Mouse (Mus musculus): Measurements from ENCODE around the gene Kif26b. TPM values are rescaled to one million over a fixed set of nuclear protein-coding genes. Genes with fewer than 3 reads are reported as not detected.

Gene Kif26b
- polyA plus RNA-seq, 1 experiment from 2014 or later, result 8.7 TPM

DNA sequence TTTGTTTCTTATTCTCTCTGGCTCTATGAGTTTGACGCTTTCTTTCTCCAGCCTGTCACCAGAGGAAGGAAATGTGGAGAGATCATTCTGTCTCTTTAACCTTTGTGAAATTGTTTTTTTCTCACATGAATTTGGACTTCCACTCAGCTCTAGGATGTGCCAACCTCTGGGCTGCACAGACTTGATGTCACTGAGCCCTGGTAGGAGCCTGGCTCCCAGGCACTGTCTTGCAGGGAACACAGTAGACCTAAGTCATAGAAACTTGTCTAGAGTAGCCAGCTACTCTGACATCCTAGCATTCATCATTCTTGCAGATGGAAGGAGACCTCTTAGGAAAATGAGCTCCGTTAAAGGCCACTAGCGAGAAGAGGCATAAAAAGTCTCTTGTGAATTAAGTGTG is 298.3 kb downstream of the Kif26b start:
- no peak overlapping the region for H3K4me2 ChIP-seq (replicated peaks)
- no peaks in the 10 kb centered on the region for H3K36me3 ChIP-seq
- no peak overlapping the region for H3K9ac ChIP-seq
- no peaks in the 10 kb centered on the region for H3K9me3 ChIP-seq (replicated peaks)
- no peak overlapping the region for H3K27ac ChIP-seq (replicated peaks)
- H3K27me3 ChIP-seq, result no peaks in the 10 kb centered on the region
- no peaks in the 10 kb centered on the region for H3K4me1 ChIP-seq
- WGBS, result 84% methylated on average over 3 of the region's 3 CpGs
- no peak for ATAC-seq (ENCODE audit: insufficient number of reproducible peaks, low FRiP score, low TSS enrichment, low read depth)
- H3K4me3 ChIP-seq (replicated peaks), result no peak overlapping the region

DNA sequence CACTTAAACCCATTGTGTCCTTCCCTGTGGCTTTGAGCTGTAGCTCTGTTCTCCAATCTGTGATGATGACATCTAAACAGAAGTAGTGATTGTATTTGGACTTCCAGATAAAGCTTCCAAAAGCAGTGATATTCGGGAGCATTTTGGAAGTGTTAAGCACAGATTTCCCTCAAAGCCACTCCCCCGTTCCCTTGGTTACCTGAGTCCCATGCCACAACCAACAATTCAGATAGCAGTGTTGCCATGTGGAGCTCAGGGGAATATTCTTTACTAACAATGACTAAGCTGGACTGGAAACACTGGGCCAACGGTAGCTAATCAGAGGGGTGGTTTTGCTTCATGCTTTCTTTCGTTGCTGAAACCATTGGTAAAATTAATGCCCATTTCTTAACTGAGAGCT is 300.5 kb downstream of the Kif26b start:
- H3K9me3 ChIP-seq (replicated peaks), result no peaks in the 10 kb centered on the region
- no peak for ATAC-seq (ENCODE audit: insufficient number of reproducible peaks, low FRiP score, low TSS enrichment, low read depth)
- no peaks in the 10 kb centered on the region for H3K36me3 ChIP-seq
- WGBS, result 82% methylated on average over 4 of the region's 4 CpGs
- no peak overlapping the region for H3K9ac ChIP-seq
- H3K4me2 ChIP-seq (replicated peaks), result no peak overlapping the region
- H3K4me1 ChIP-seq, result no peaks in the 10 kb centered on the region
- H3K27me3 ChIP-seq, result no peaks in the 10 kb centered on the region
- H3K27ac ChIP-seq (replicated peaks), result no peak overlapping the region
- H3K4me3 ChIP-seq (replicated peaks), result no peak overlapping the region

DNA sequence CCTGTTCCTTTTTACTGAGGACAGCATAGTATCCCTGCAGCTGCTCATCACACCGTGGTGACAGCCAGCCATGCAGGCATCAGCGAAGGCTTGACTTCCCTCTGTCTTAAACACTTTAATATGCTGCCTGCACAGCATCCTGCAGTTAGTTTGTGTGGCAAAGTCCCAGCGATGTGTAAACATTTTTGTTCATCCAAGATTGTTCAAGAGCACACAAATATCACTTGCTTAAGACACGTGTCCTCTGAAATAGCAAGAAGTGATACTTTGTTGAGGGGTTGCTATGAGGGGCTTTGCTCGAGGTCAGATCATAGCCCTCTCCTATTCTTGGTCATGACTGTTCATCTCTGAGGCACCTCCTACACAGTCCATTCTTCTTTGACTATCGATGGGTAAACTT is 303.6 kb downstream of the Kif26b start:
- 79% methylated on average over 6 of the region's 6 CpGs for WGBS
- H3K4me3 ChIP-seq (replicated peaks), result no peak overlapping the region
- no peaks in the 10 kb centered on the region for H3K9me3 ChIP-seq (replicated peaks)
- H3K27me3 ChIP-seq, result no peaks in the 10 kb centered on the region
- no peaks in the 10 kb centered on the region for H3K4me1 ChIP-seq
- H3K27ac ChIP-seq (replicated peaks), result no peak overlapping the region
- no peaks in the 10 kb centered on the region for H3K36me3 ChIP-seq
- no peak overlapping the region for H3K9ac ChIP-seq
- H3K4me2 ChIP-seq (replicated peaks), result no peak overlapping the region
- no peak for ATAC-seq (ENCODE audit: insufficient number of reproducible peaks, low FRiP score, low TSS enrichment, low read depth)

DNA sequence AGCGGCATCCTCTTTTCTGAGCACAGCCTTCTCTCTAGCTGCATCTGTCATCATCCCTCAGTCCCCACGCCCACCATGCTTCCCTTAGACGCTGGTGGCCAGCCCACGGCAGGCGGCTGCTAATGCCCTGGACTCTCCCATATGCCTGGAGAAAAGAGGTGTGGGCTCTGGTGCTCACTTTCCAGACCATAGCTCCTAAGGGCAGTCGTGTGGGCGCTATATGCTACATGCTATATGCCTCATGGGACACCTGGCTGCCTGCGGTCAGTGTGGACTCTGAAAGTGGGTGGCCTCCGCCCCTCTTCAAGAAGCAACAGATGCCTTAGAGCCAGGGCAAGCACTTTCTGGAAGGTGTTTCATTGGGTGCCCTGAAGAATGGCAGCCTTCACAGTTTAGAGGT is 306.9 kb downstream of the Kif26b start:
- Histone ChIP-seq H3K9ac (no peak overlapping the region), H3K27ac (replicated peaks) (no peak overlapping the region), H3K27me3 (no peaks in the 10 kb centered on the region), H3K4me2 (replicated peaks) (no peak overlapping the region), H3K4me1 (no peaks in the 10 kb centered on the region), H3K4me3 (replicated peaks) (no peak overlapping the region), H3K9me3 (replicated peaks) (no peaks in the 10 kb centered on the region), H3K36me3 (no peaks in the 10 kb centered on the region)
- no peak for ATAC-seq (ENCODE audit: insufficient number of reproducible peaks, low FRiP score, low TSS enrichment, low read depth)
- WGBS, result 81% methylated on average over 9 of the region's 9 CpGs

DNA sequence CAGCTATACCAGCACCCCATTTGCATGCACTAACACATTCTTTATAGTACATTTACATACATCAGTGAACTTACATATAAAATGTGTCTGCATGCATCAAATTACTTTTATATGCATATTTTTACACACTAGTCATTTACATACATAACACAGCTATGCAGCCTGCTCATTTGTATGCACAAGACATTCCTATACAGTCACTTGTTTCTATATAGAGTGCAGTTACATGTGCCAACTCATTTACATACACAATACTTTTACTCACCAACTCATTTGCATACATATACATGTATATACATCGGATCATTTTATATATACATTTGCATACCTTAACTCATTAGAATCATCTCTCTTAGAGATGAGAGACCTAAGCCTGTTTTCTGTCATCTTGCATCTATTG is 308.1 kb downstream of the Kif26b start:
- no peaks in the 10 kb centered on the region for H3K36me3 ChIP-seq
- no peak overlapping the region for H3K27ac ChIP-seq (replicated peaks)
- WGBS, result 62% methylated on average over 1 of the region's 1 CpGs
- H3K27me3 ChIP-seq, result no peaks in the 10 kb centered on the region
- H3K4me2 ChIP-seq (replicated peaks), result no peak overlapping the region
- H3K9ac ChIP-seq, result no peak overlapping the region
- no peaks in the 10 kb centered on the region for H3K4me1 ChIP-seq
- no peak for ATAC-seq (ENCODE audit: insufficient number of reproducible peaks, low FRiP score, low TSS enrichment, low read depth)
- H3K9me3 ChIP-seq (replicated peaks), result no peaks in the 10 kb centered on the region
- H3K4me3 ChIP-seq (replicated peaks), result no peak overlapping the region

DNA sequence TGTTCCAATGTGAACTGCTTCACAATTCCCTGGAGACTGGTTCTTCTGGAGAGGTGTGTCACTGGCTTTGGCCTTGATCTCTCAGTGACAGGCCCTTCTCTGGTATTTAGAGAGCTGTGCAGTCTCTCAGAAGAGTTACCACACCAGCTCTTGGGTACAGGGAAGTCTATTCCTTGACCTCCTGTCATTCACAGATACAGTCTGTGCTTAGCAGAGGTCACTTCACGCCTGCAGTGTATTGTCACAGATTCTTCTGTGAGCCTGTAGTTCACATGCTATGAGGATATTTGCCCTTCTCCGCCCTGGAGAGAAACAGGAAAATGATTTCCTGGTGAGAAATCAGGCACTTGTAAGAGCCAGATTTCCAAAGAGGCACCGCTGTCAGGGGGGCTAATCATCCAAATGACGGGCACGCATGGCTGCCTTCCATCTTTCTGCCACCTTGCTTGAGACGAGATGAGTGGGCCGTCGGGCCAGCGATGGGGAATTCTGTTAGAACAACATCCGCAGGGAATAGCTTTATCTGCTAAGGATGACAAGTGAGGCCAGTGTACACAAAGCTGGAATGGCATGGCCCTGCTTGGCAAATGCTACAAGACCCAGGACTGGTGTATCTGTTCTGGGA is 309.9 kb downstream of the Kif26b start:
- WGBS, result 79% methylated on average over 10 of the region's 10 CpGs

DNA sequence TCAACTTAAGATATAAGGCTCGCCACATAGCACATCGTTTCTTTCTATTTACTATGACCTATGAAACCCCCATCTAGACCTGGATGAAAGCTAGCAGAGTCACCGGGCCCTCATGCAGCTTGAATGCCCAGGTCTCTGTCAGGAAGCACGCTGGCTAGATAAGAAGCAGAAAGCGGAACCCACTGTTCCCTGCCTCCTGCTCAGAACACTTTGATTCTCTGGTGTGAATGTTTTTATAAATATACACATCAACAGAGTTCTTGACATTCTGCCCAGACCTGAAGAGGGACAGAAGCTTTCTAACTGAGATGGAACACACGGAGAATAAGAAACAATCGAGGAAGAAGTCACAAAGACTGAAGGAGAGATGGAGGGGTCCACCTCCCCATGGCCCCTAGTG is 311.4 kb downstream of the Kif26b start:
- Histone ChIP-seq H3K36me3 (no peaks in the 10 kb centered on the region), H3K27ac (replicated peaks) (no peak overlapping the region), H3K4me2 (replicated peaks) (no peak overlapping the region), H3K9me3 (replicated peaks) (no peaks in the 10 kb centered on the region), H3K4me3 (replicated peaks) (no peak overlapping the region), H3K27me3 (no peaks in the 10 kb centered on the region), H3K9ac (no peak overlapping the region), H3K4me1 (peaks cover 6% of the 10 kb centered on the region; the same call in 1 of the 2 replicates)
- no peak for ATAC-seq (ENCODE audit: insufficient number of reproducible peaks, low FRiP score, low TSS enrichment, low read depth)
- 79% methylated on average over 7 of the region's 7 CpGs for WGBS

More for the DNA sequence above, 309.9 kb downstream of the Kif26b start:
- H3K4me1 ChIP-seq, result peaks cover 6% of the 10 kb centered on the region; the same call in 1 of the 2 replicates
- no peak for ATAC-seq (ENCODE audit: insufficient number of reproducible peaks, low FRiP score, low TSS enrichment, low read depth)
- no peak overlapping the region for H3K9ac ChIP-seq
- no peak overlapping the region for H3K27ac ChIP-seq (replicated peaks)
- H3K27me3 ChIP-seq, result no peaks in the 10 kb centered on the region
- H3K36me3 ChIP-seq, result no peaks in the 10 kb centered on the region
- no peak overlapping the region for H3K4me3 ChIP-seq (replicated peaks)
- H3K4me2 ChIP-seq (replicated peaks), result no peak overlapping the region
- H3K9me3 ChIP-seq (replicated peaks), result no peaks in the 10 kb centered on the region

DNA sequence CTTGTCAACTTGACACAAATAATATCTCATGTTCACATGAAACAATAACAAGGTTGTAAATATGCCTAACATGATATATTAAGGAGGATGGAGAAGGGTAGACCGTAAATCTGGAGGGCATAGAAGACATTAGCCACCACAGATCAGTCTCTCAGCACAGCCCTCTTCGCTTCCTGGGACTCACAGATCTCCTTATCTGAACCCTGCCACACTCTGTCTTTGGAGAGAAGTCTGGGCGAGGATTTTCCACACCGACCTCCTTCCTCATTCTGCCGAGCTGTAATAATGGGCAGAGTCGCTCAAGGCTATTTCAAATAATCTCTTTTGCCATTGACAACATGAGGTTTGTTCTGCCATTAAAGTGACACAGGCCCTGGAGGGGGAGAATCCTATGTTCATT is 315.9 kb downstream of the Kif26b start:
- no peak overlapping the region for H3K4me3 ChIP-seq (replicated peaks)
- H3K4me1 ChIP-seq, result peaks cover 6% of the 10 kb centered on the region; the same call in 1 of the 2 replicates
- no peak overlapping the region for H3K9ac ChIP-seq
- H3K27ac ChIP-seq (replicated peaks), result no peak overlapping the region
- 89% methylated on average over 6 of the region's 6 CpGs for WGBS
- no peak overlapping the region for H3K4me2 ChIP-seq (replicated peaks)
- no peaks in the 10 kb centered on the region for H3K36me3 ChIP-seq
- H3K27me3 ChIP-seq, result no peaks in the 10 kb centered on the region
- no peaks in the 10 kb centered on the region for H3K9me3 ChIP-seq (replicated peaks)
- ATAC-seq (ENCODE audit: insufficient number of reproducible peaks, low FRiP score, low TSS enrichment, low read depth), result no peak

DNA sequence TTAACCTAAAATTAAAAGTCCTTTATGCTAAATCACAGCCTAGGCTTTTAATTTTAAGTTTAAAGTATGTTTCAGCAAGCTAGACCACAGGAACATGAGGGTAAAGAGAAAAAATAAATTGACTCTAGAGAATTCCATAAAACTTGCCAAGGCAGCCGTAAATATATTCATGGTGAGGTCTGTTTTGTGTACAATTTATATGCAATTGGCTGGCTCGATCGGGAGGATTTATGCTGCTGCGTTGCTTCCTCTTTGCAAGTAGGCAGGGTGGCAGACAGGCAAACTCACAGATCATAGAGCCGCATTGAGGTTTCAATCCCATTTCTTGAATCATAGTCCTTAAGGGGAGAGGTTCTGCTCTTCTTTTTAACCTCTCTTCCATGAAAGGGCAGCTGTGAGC is 318.6 kb downstream of the Kif26b start:
- WGBS, result 60% methylated on average over 5 of the region's 5 CpGs
- no peak for ATAC-seq (ENCODE audit: insufficient number of reproducible peaks, low FRiP score, low TSS enrichment, low read depth)

DNA sequence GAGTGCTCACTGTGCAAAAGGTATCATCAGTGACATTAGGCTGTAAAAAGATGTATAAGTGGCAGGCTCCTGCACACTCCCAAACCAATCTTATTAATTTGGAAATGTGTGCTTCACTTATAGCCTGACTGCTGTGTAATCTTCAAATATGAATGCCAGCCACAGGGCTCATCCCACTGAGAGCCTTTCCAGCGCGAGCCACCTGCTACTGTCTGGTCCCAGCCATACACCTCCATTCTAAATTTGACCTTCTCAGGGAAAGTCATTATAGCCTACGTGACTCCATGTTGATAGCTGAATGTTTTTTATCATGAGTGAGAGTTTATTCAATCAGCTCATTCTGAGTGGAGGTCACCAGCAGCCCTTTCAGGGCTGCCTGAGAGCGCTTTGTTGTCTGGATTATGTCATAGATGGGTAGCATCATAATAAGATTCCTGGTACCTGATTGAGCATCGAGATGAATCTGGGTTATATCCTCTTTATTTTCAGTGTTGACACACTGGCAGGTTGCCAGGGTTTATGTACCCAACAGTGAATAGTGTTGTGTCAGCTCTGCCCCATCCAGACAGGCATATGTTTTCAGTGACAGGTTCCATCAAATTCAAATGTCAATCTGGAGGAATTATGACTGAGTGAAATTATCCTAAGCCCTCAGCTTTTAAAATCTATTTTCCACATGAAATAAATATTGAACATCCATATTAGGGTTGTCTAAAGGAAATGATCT is 319.6 kb downstream of the Kif26b start:
- no peak for ATAC-seq (ENCODE audit: insufficient number of reproducible peaks, low FRiP score, low TSS enrichment, low read depth)
- H3K27me3 ChIP-seq, result no peaks in the 10 kb centered on the region
- no peaks in the 10 kb centered on the region for H3K4me1 ChIP-seq
- H3K4me2 ChIP-seq (replicated peaks), result no peak overlapping the region
- H3K9me3 ChIP-seq (replicated peaks), result no peaks in the 10 kb centered on the region
- no peaks in the 10 kb centered on the region for H3K36me3 ChIP-seq
- no peak overlapping the region for H3K9ac ChIP-seq
- 74% methylated on average over 5 of the region's 5 CpGs for WGBS
- H3K27ac ChIP-seq (replicated peaks), result no peak overlapping the region
- no peak overlapping the region for H3K4me3 ChIP-seq (replicated peaks)

More for the DNA sequence above, 318.6 kb downstream of the Kif26b start:
- no peak overlapping the region for H3K4me3 ChIP-seq (replicated peaks)
- H3K27me3 ChIP-seq, result no peaks in the 10 kb centered on the region
- peaks cover 4% of the 10 kb centered on the region; the same call in 1 of the 2 replicates for H3K4me1 ChIP-seq
- H3K27ac ChIP-seq (replicated peaks), result no peak overlapping the region
- no peaks in the 10 kb centered on the region for H3K9me3 ChIP-seq (replicated peaks)
- no peak overlapping the region for H3K4me2 ChIP-seq (replicated peaks)
- no peak overlapping the region for H3K9ac ChIP-seq
- no peaks in the 10 kb centered on the region for H3K36me3 ChIP-seq

DNA sequence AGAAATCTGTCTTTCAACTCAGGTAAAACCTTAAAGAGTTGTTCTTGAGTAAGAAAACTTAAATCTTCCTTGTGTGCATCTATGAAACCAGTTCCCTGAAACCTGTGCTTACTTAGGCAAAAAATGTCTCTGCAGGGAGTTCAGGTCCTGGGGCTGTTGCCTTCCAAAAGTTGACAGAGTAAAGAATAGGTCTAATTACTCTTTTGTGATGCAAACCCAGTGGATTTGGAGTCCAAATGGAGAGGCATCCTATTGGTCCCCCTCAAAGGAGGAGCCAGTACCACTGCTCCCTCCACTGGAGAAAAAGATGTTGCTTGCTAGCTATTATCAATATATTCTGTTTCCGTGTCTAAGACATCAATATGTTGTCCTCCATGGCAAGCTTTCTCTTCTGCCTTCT is 321.6 kb downstream of the Kif26b start:
- Histone ChIP-seq H3K9me3 (replicated peaks) (no peaks in the 10 kb centered on the region), H3K4me2 (replicated peaks) (no peak overlapping the region), H3K4me3 (replicated peaks) (no peak overlapping the region), H3K9ac (no peak overlapping the region), H3K27ac (replicated peaks) (no peak overlapping the region), H3K4me1 (no peaks in the 10 kb centered on the region), H3K27me3 (no peaks in the 10 kb centered on the region), H3K36me3 (no peaks in the 10 kb centered on the region)
- WGBS, result 69% methylated on average over 1 of the region's 1 CpGs
- no peak for ATAC-seq (ENCODE audit: insufficient number of reproducible peaks, low FRiP score, low TSS enrichment, low read depth)

DNA sequence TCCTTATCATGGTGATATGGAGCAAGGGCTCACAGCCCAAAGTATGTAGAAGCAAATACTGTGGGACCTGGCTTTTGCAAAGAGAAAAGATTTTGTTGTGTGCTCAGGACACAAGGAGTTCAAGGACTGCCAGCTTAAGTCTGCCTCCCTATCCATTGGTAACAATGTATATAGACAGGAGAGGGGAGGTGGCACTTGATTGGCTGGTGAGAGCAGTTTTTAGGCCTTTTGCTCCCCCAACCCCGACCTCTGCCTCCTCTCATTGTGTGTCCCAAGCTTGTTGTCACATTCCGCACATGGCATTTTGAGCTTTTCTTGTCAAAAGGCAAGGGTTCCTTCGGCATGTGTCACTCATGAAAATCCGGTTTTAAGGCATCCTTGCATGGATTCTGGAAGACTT is 326.0 kb downstream of the Kif26b start:
- no peak for ATAC-seq (ENCODE audit: insufficient number of reproducible peaks, low FRiP score, low TSS enrichment, low read depth)
- no peak overlapping the region for H3K4me2 ChIP-seq (replicated peaks)

More for the DNA sequence above, 326.0 kb downstream of the Kif26b start:
- H3K27ac ChIP-seq (replicated peaks), result no peak overlapping the region
- H3K4me1 ChIP-seq, result no peaks in the 10 kb centered on the region
- no peak overlapping the region for H3K4me3 ChIP-seq (replicated peaks)
- H3K9me3 ChIP-seq (replicated peaks), result no peaks in the 10 kb centered on the region
- no peaks in the 10 kb centered on the region for H3K36me3 ChIP-seq
- H3K9ac ChIP-seq, result no peak overlapping the region
- WGBS, result 72% methylated on average over 4 of the region's 4 CpGs
- no peaks in the 10 kb centered on the region for H3K27me3 ChIP-seq
